Mouse (Mus musculus) heart, adult 2 months (tissue): ENCODE measurements around the gene Iqsec1.

Source experiments
- CTCF ChIP-seq: fragments of 200-600 bp; IDR thresholded peaks from 2 replicates; pipeline ENCODE4 v1.8.1; 2022; ENCODE audit warnings: antibody characterized with exemption, mild to moderate bottlenecking, moderate library complexity
- EP300 ChIP-seq: fragments of 200-500 bp; IDR thresholded peaks from 2 replicates; pipeline ENCODE4 v1.6.1; 2011; ENCODE audit warnings: low read depth, low read length, control low read depth; ENCODE audit not compliant: insufficient read depth
- POLR2A ChIP-seq: fragments of 200-500 bp; IDR thresholded peaks from 2 replicates; pipeline ENCODE4 v1.6.1; 2011; ENCODE audit warnings: mild to moderate bottlenecking, low read depth, low read length, control low read depth; ENCODE audit not compliant: insufficient read depth

DNA sequence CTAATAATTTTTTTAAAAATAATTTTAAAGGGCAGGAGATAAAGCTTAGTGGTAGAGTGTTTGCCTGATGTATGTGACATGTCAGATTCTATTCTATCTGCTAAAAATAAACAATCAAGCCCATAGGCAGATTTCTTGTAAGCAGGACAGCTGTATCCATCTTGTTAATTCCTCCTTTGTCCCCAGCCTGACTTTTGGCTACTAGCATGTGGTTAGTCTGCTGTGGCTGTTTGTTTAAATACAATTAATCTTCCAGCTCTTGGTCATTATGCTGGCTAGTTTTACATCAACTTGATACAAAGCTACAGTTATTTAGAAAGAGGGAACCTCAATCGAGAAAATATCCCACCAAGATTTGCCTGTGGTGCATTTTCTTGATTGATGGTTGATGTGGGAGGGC lies 337.9 kb downstream of the Iqsec1 start:
- no peak for TF ChIP-seq CTCF
- no peak for TF ChIP-seq POLR2A
- no peak for TF ChIP-seq EP300
